Mouse (Mus musculus): ENCODE results near the gene Kndc1. TPM values are rescaled to one million over a fixed set of nuclear protein-coding genes. Genes with fewer than 3 reads are reported as not detected.

Gene Kndc1
- polyA plus RNA-seq, 1 experiment from 2014 or later, result 0.26 TPM

- no peak overlapping the region for H3K9ac ChIP-seq
- no peaks in the 10 kb centered on the region for H3K27me3 ChIP-seq
- no peak overlapping the region for H3K27ac ChIP-seq
- WGBS, result 60% methylated on average over 5 of the region's 5 CpGs
- no peak overlapping the region for H3K4me3 ChIP-seq (replicated peaks)
- H3K36me3 ChIP-seq, result no peaks in the 10 kb centered on the region
- no peaks in the 10 kb centered on the region for H3K9me3 ChIP-seq (replicated peaks)
- peaks cover 9% of the 10 kb centered on the region for H3K4me1 ChIP-seq
- H3K4me2 ChIP-seq, result no peak overlapping the region
- no peak for ATAC-seq (replicated peaks; ENCODE audit: low FRiP score)
Observed at GRCm38 (mm10) chr7:139975471-139975870, 81.0 kb downstream of the Kndc1 start.

DNA sequence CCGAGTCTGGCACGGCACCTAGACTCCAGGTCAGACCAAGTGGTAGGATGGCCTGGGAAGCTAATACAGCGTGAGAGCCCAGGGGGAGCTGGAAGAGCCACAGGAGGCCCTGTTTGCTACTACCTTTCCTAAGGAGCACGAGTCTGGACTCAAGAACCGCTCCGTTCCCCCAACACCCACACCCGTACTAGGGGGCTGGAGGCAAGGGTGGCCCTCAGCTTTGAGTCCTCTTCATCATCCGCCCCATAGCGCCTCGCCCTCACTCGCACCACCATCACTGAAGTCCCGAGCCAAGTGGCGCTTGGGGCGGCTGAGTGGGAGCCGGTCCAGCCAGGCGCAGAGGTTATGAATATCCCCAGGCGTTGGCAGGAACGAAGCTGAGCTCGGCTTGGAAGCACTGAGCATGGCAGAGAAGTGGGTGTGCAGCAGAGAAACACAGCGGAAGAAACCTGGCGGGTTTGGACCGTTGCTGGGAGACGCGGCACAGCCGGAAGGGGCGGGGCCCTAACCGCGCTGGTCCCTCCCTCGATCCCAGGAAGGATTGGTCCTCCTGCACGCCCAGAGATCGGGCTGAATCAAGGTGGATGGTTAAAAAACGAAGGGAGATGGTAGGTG lies 83.9 kb downstream of the Kndc1 start, which contains the start of gene 6430531B16Rik:
TSS of gene 6430531B16Rik (minus strand) at position 478 of the 615 bp plus-strand sequence.
- H3K36me3 ChIP-seq, result no peaks in the 10 kb centered on the region
- H3K27me3 ChIP-seq, result no peaks in the 10 kb centered on the region
- ATAC-seq (replicated peaks; ENCODE audit: low FRiP score), result peak; percentile 94
- peaks cover 9% of the 10 kb centered on the region for H3K4me1 ChIP-seq
- 0 out of 2 replicates have a peak within 1 kb of the TSS, but pooled peaks have one; percentile 9 for H3K27ac ChIP-seq
- peak within 1 kb of the TSS; percentile 55 for H3K9ac ChIP-seq
- H3K9me3 ChIP-seq (replicated peaks), result no peaks in the 10 kb centered on the region
- peak within 1 kb of the TSS; percentile 62 for H3K4me3 ChIP-seq (replicated peaks)
- H3K4me2 ChIP-seq, result peak within 1 kb of the TSS; percentile 93
- WGBS, result 3% methylated on average over 32 of the region's 32 CpGs

DNA sequence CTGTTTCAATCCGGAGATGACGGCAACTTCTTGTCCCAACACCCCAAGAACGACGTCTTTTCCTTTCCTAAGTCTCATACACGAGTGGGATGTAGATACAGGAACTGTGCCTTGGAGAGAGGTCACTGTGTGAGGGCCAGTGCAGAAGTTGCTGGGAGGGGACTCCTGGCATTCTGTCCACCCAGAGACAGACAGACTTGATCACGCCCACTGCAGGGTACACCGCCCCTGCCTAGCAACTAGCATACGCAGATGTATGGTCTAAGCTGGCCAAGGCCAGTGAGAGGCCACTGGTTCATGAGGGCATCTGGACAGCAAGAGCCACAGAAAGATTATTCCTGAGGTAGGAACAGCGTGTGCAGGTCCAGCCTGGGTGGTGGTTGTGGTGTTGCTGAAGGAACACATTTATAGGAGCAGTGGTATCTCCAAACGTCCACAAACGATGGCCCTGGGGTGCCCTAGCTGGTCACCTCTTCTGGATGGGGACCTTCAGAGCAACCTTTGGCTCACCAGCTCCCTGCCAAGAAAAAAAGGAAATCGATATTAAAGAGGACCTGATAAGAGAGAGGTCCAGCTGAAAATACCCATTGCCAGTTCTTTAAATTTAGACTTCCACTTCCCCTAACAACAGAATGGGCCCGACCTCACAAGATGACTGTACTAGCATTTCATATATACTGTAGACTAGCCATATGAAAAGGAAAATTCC lies 84.7 kb downstream of the Kndc1 start:
- peak; percentile 69 for ATAC-seq (replicated peaks; ENCODE audit: low FRiP score)
- 45% methylated on average over 13 of the region's 13 CpGs for WGBS
- Histone ChIP-seq H3K36me3 (no peaks in the 10 kb centered on the region), H3K9me3 (replicated peaks) (no peaks in the 10 kb centered on the region), H3K4me1 (peaks cover 9% of the 10 kb centered on the region), H3K4me2 (peak overlapping the region; percentile 93), H3K9ac (peak overlapping the region; percentile 55; the same call in 1 of the 2 replicates), H3K27me3 (no peaks in the 10 kb centered on the region), H3K27ac (no peak overlapping the region), H3K4me3 (replicated peaks) (peak overlapping the region; percentile 62)

GRCm38 (mm10) chr7:139980778-139981177 lies 86.3 kb downstream of the Kndc1 start:
- WGBS, result 55% methylated on average over 3 of the region's 3 CpGs
- no peaks in the 10 kb centered on the region for H3K36me3 ChIP-seq
- ATAC-seq (replicated peaks; ENCODE audit: low FRiP score), result no peak
- no peak overlapping the region for H3K4me2 ChIP-seq
- no peaks in the 10 kb centered on the region for H3K27me3 ChIP-seq
- H3K4me3 ChIP-seq (replicated peaks), result no peak overlapping the region
- peaks cover 9% of the 10 kb centered on the region for H3K4me1 ChIP-seq
- H3K27ac ChIP-seq, result no peak overlapping the region
- H3K9ac ChIP-seq, result no peak overlapping the region
- H3K9me3 ChIP-seq (replicated peaks), result no peaks in the 10 kb centered on the region

GRCm38 (mm10) chr7:139982058-139982457 lies 87.6 kb downstream of the Kndc1 start:
- Histone ChIP-seq H3K9ac (no peak overlapping the region), H3K4me1 (peaks cover 9% of the 10 kb centered on the region), H3K27ac (no peak overlapping the region), H3K36me3 (no peaks in the 10 kb centered on the region), H3K9me3 (replicated peaks) (no peaks in the 10 kb centered on the region), H3K4me2 (no peak overlapping the region), H3K27me3 (no peaks in the 10 kb centered on the region), H3K4me3 (replicated peaks) (no peak overlapping the region)
- 82% methylated on average over 11 of the region's 11 CpGs for WGBS
- ATAC-seq (replicated peaks; ENCODE audit: low FRiP score), result no peak

DNA sequence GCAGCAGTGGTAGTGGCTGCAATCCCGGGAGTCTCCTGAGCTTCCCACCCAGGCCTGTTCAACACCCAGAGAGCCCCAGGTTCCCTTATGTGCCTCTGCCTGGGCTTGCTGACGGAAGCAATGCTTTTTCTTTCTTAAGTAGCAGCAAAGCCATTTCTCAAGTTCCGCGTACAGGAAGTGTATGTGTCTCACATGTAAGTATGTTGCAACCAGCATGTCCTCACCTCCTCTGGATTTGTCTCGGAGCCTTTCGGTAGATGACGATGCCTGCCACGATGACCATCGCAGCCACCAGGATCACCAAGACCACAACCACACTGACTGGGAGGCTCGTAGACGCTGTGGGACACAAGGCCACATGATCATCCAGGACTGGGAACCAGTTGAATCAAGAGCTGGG lies 90.0 kb downstream of the Kndc1 start:
- H3K27me3 ChIP-seq, result no peaks in the 10 kb centered on the region
- H3K27ac ChIP-seq, result no peak overlapping the region
- ATAC-seq (replicated peaks; ENCODE audit: low FRiP score), result no peak
- H3K4me1 ChIP-seq, result no peaks in the 10 kb centered on the region
- no peaks in the 10 kb centered on the region for H3K36me3 ChIP-seq
- H3K4me3 ChIP-seq (replicated peaks), result no peak overlapping the region
- no peaks in the 10 kb centered on the region for H3K9me3 ChIP-seq (replicated peaks)
- WGBS, result 94% methylated on average over 11 of the region's 11 CpGs
- H3K4me2 ChIP-seq, result no peak overlapping the region
- H3K9ac ChIP-seq, result no peak overlapping the region

- H3K9ac ChIP-seq, result no peak overlapping the region
- no peaks in the 10 kb centered on the region for H3K27me3 ChIP-seq
- H3K9me3 ChIP-seq (replicated peaks), result no peaks in the 10 kb centered on the region
- H3K4me1 ChIP-seq, result no peaks in the 10 kb centered on the region
- H3K4me2 ChIP-seq, result no peak overlapping the region
- no peak overlapping the region for H3K4me3 ChIP-seq (replicated peaks)
- ATAC-seq (replicated peaks; ENCODE audit: low FRiP score), result no peak
- no peaks in the 10 kb centered on the region for H3K36me3 ChIP-seq
- no peak overlapping the region for H3K27ac ChIP-seq
- 85% methylated on average over 9 of the region's 9 CpGs for WGBS
Observed at GRCm38 (mm10) chr7:139988272-139988671, 93.8 kb downstream of the Kndc1 start.

GRCm38 (mm10) chr7:139990864-139991394 lies 96.4 kb downstream of the Kndc1 start:
- 76% methylated on average over 8 of the region's 8 CpGs for WGBS
- Histone ChIP-seq H3K4me3 (replicated peaks) (no peak overlapping the region), H3K27ac (no peak overlapping the region), H3K36me3 (peaks cover 11% of the 10 kb centered on the region), H3K9me3 (replicated peaks) (no peaks in the 10 kb centered on the region), H3K9ac (no peak overlapping the region), H3K27me3 (no peaks in the 10 kb centered on the region), H3K4me2 (no peak overlapping the region), H3K4me1 (no peaks in the 10 kb centered on the region)
- ATAC-seq (replicated peaks; ENCODE audit: low FRiP score), result no peak

MicroRNAs encoded within 50 kb of the gene (microRNA counts, 519-probe panel; counts per million panel counts)
- microRNA mmu-miR-202-3p (2,226 counts per million, percentile 25 among the panel's probes with 10 or more counts), microRNA mmu-miR-202-5p (2,683 counts per million, percentile 62 among the panel's probes with 10 or more counts)

Small RNA genes within 50 kb of the gene (microRNA-seq; reads per million reads assigned to microRNA genes)
- gene Mir202 (0.59 reads per million), gene Mir7062 (0.44 reads per million), gene mmu-mir-7686 (not detected)

Other genes with a start within 250 kb of the Kndc1 start
- gene Cfap46, start 210.9 kb upstream of the Kndc1 start, polyA plus RNA-seq (2015; fragmentation: Nextera tagmentation; extraction: Ambion mirVana), result 0.19 and 0.21 TPM in 2 replicates
- 0.67 and 2.5 TPM in 2 replicates for gene Adgra1, start 60.5 kb upstream of the Kndc1 start, polyA plus RNA-seq (2015; fragmentation: Nextera tagmentation; extraction: Ambion mirVana)
- 0.31 TPM in 1 of 2 replicates, not detected in the other for gene Utf1, start 49.1 kb downstream of the Kndc1 start, polyA plus RNA-seq (2015; fragmentation: Nextera tagmentation; extraction: Ambion mirVana)
- gene 6430531B16Rik, start 84.1 kb downstream of the Kndc1 start, polyA plus RNA-seq (2015; fragmentation: Nextera tagmentation; extraction: Ambion mirVana), result 0.49 and 0.91 TPM in 2 replicates
- 1.4 and 2.1 TPM in 2 replicates for gene Adam8, start 97.9 kb downstream of the Kndc1 start, polyA plus RNA-seq (2015; fragmentation: Nextera tagmentation; extraction: Ambion mirVana)
- gene Zfp511, start 141.7 kb downstream of the Kndc1 start, polyA plus RNA-seq (2015; fragmentation: Nextera tagmentation; extraction: Ambion mirVana), result 38.3 and 40.4 TPM in 2 replicates
- gene Tubgcp2, start 142.0 kb downstream of the Kndc1 start, polyA plus RNA-seq (2015; fragmentation: Nextera tagmentation; extraction: Ambion mirVana), result 52.6 and 58.0 TPM in 2 replicates
- not detected in 2 replicates for gene Msx3, start 154.4 kb downstream of the Kndc1 start, polyA plus RNA-seq (2015; fragmentation: Nextera tagmentation; extraction: Ambion mirVana)
- 1.4 and 2.1 TPM in 2 replicates for gene Caly, start 187.9 kb downstream of the Kndc1 start, polyA plus RNA-seq (2015; fragmentation: Nextera tagmentation; extraction: Ambion mirVana)
- 0.28 TPM in 1 of 2 replicates, not detected in the other for gene Prap1, start 198.7 kb downstream of the Kndc1 start, polyA plus RNA-seq (2015; fragmentation: Nextera tagmentation; extraction: Ambion mirVana)
- 34.7 and 35.8 TPM in 2 replicates for gene Fuom, start 207.7 kb downstream of the Kndc1 start, polyA plus RNA-seq (2015; fragmentation: Nextera tagmentation; extraction: Ambion mirVana)
- gene Paox, start 221.1 kb downstream of the Kndc1 start, polyA plus RNA-seq (2015; fragmentation: Nextera tagmentation; extraction: Ambion mirVana), result 18.0 and 23.3 TPM in 2 replicates
- 166 and 171 TPM in 2 replicates for gene Echs1, start 221.8 kb downstream of the Kndc1 start, polyA plus RNA-seq (2015; fragmentation: Nextera tagmentation; extraction: Ambion mirVana)
- gene Mtg1, start 242.9 kb downstream of the Kndc1 start, polyA plus RNA-seq (2015; fragmentation: Nextera tagmentation; extraction: Ambion mirVana), result 26.3 and 28.1 TPM in 2 replicates

Measured in kidney, embryonic 15.5 days (tissue).